Mouse (Mus musculus) retina, embryonic 14.5 days (tissue): Measurements from ENCODE around the gene Adrm1.

ENCODE experiments used
- DNase-seq: peaks from one replicate; pipeline ENCODE4 v3.0.0-alpha.2; 2015; ENCODE audit warnings: low spot score

Adrm1 gene

GRCm38 (mm10) chr2:180219145-180219943 is 48.1 kb downstream of the Adrm1 start:
- DNase-seq = no peak

- no peak for DNase-seq
Observed at GRCm38 (mm10) chr2:180220165-180220564, 48.9 kb downstream of the Adrm1 start.

- DNase-seq = no peak
Observed at GRCm38 (mm10) chr2:180221051-180221450, 49.8 kb downstream of the Adrm1 start.

GRCm38 (mm10) chr2:180222250-180222649 is 51.0 kb downstream of the Adrm1 start:
- DNase-seq = peak; percentile 54

GRCm38 (mm10) chr2:180224647-180225043 is 53.4 kb downstream of the Adrm1 start:
- DNase-seq = no peak

- DNase-seq = no peak
Observed at GRCm38 (mm10) chr2:180225044-180225761, 53.9 kb downstream of the Adrm1 start.
